Mouse (Mus musculus) bone marrow, adult 2 months (tissue): Measurements from ENCODE around the gene Rasal2. TPM values are rescaled to one million over a fixed set of nuclear protein-coding genes. Genes with fewer than 3 reads are reported as not detected.

Source experiments
- H3K27ac ChIP-seq: fragments of 200-500 bp; 2 replicates; pipeline ENCODE4 v1.5.1; 2012; ENCODE audit warnings: low read depth, mild to moderate bottlenecking, control low read depth, inconsistent platforms, low read length; ENCODE audit not compliant: control insufficient read depth, poor library complexity, insufficient read depth
- H3K4me1 ChIP-seq: fragments of 200-500 bp; 2 replicates; pipeline ENCODE4 v1.6.1; 2011; ENCODE audit warnings: low read length; ENCODE audit not compliant: control insufficient read depth, insufficient read depth
- H3K4me3 ChIP-seq: fragments of 200-500 bp; replicated peaks from 2 replicates; pipeline ENCODE3; 2011; ENCODE audit warnings: mild to moderate bottlenecking, low read depth, low read length, control low read depth; ENCODE audit not compliant: control insufficient read depth
- CTCF ChIP-seq: fragments of 200-500 bp; IDR thresholded peaks from 2 replicates; pipeline ENCODE4 v1.5.1; 2011; ENCODE audit warnings: low read length, control low read depth; ENCODE audit not compliant: control insufficient read depth, insufficient read depth
- POLR2A ChIP-seq: fragments of 200-500 bp; IDR thresholded peaks from 2 replicates; pipeline ENCODE4 v1.6.1; 2011; ENCODE audit warnings: low read depth, mild to moderate bottlenecking, control low read depth, low read length, borderline replicate concordance; ENCODE audit not compliant: control insufficient read depth
- WGBS: fragments of 180-500 bp; shearing (Covaris S2); methylation state at CpG from one replicate; pipeline ENCODE4 v1.1.7; 2018; 5-methylcytosine and 5-hydroxymethylcytosine counted together
- polyA plus RNA-seq: library from polyadenylated mRNA; stranded (reverse); fragments of >200 nt; gene quantifications from 2 replicates; pipeline ENCODE4 v1.2.4, GENCODE M21; 2011; ENCODE audit warnings: low replicate concordance; ENCODE audit not compliant: missing spikeins, insufficient read depth, insufficient read length

Rasal2 gene
- 0.29 and 0.57 TPM in 2 replicates for polyA plus RNA-seq

DNA sequence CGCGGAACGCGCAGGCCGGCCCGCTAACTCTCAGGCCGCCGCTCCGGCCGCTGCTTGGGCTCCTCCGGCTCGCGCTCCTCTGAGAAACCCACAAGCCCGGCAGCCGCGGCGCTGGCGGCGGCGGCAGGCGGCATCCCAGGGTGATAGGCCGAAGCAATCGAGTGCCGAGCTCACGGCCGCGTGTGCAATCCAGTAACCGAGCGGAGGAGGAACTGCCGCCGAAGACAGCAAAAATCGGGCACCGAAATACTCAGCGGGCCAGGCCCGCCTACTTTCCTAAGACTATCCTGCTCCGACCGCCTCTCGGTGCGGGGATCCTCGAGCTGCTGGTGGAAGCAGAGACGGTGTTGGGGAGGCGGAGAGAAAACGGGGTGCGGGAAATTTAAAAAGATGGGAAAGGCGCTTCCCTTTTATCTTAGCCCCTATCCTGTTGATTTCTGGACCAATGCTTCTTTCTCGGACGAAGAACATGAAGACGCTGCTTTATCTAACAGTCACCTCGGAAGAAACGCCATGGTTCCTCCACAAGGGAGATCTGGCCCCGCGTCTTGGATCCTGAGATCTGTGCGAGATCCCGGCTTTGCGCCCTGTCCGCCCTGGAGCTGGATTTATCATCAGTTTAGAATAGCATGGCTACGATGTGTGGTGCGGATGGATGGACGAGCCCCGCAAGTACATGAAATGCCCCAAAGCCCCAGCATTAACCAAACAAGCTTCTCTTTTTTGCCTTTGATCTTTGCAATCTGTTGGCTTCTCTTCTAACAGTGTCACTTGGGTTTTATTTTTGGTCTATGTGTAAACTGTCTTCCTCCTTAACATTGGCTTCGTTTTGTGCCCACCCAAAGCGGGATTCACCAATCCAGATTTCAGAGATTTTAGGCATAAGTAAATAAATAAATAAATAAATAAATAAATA, at the start of gene Rasal2:
Rasal2 (minus strand) TSS at position 142 of the 916 bp plus-strand sequence.
- TF ChIP-seq POLR2A: peak; percentile 32; the same call in 1 of the 2 replicates
- TF ChIP-seq CTCF: no peak
- 2% methylated on average over 62 of the region's 62 CpGs for WGBS
- H3K4me1 ChIP-seq: no peaks in the 10 kb centered on the region; the same call in none of the 2 replicates
- peak within 1 kb of the TSS; percentile 55 for H3K27ac ChIP-seq
- peak within 1 kb of the TSS; percentile 67 for H3K4me3 ChIP-seq

DNA sequence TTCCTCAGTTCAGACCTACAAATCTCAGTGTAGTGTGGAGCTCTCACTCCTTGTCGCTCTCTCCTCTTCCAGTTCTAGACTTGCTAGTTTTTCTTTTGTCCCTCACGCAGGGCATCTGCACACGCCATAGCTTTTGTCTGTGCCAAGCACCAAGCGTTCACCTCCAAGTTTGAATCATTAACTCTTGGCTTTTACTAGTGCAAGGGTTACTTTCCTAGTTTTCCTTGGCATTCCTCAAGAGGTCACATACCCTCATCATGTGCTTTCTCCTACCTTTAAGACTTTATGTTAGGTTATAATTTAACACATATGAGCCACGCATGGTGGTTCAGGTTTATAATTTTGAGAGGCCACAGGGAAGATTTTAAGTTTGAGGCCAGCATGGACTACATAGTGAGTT, 48.9 kb upstream of the Rasal2 start:
- 90% methylated on average over 5 of the region's 5 CpGs for WGBS
- no peak overlapping the region for H3K27ac ChIP-seq
- no peak for TF ChIP-seq CTCF
- TF ChIP-seq POLR2A: no peak
- no peak overlapping the region for H3K4me3 ChIP-seq
- H3K4me1 ChIP-seq: no peaks in the 10 kb centered on the region; the same call in 1 of the 2 replicates

DNA sequence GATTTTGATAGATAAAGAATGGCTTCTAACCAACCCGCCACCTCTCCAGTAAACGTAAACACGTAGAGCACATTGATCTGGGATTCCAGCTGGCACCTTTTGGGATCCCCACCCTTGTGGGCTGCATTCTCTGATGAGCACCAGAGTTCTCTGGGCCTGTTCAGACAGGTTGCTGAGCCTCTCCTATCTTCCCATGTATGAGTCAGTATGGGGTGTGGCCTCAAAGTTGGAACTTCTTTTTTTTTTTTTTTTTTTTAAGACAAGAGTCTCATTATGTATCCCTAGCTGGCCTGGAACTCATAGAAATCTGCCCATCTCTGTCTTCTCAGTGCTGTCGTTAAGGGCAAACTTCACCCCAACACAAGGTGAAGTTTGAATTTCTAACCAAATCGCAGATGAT, 47.5 kb upstream of the Rasal2 start:
- TF ChIP-seq POLR2A: no peak
- H3K4me1 ChIP-seq: no peaks in the 10 kb centered on the region; the same call in 1 of the 2 replicates
- H3K27ac ChIP-seq: no peak overlapping the region
- H3K4me3 ChIP-seq: no peak overlapping the region
- 87% methylated on average over 5 of the region's 5 CpGs for WGBS

DNA sequence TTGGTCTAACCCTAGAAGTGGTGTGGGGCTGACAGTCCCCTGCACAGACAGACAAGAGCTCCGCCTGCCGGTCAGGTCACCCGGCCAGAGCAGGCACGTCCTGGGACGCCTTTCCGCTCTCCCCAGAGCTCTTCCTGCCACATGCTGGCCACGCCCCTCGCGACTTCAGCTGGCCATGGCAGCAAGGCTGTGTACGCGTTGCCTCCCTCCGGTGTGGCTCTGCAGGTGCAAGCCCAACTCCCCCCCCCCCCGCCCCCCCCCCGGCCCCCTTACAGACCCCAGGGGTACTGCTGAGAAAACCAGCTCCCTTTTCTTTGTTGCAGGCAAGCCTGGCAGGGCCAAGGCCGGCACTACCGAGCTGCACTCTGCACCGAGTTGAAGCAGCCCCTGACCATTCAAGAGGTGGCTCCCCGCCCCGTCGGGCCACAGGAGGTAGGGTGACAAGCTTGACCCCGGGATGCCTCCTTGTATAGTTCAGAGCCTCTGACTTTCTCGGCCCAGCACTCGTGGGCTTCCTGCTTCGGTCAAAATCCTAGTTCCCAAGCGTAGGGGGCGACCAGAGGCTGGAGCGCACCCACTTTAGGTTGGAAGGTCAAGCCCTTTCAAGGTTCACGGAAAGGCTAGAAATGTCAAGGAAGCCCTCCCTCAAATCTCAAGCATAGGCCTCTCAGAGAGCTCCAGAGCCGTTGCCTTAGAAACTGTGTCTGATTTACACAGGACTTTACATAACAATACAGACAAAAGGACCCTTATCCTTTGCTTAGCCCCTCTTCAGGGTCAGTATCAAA, 46.2 kb upstream of the Rasal2 start, which contains the start of gene Cryzl2:
Cryzl2 (plus strand) TSS at position 157 of the 788 bp plus-strand sequence.
- H3K27ac ChIP-seq: no peak within 1 kb of the TSS
- 11% methylated on average over 28 of the region's 29 CpGs for WGBS
- TF ChIP-seq CTCF: peak; percentile 80
- TF ChIP-seq POLR2A: peak; percentile 58; the same call in 1 of the 2 replicates
- H3K4me3 ChIP-seq: peak within 1 kb of the TSS; percentile 57
- no peaks in the 10 kb centered on the region; the same call in 1 of the 2 replicates for H3K4me1 ChIP-seq

DNA sequence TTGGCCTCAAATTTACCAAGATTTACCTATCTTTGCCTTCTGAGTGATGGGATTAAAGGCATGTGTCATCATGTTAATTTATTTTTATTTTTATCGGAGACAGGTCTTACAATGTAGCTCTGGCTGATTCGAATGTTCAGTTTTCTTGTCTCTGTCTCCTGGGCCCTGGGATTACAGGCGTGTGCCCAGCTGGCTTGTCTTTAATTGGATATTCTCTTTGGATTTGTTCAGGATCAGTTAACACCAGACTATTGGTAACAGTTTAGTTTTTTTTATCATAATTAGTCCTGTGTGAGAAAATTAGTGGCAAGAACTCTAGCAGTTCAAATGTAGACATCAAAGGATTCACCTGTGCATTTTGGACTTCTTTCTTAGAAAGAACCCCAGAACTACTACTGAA, 45.4 kb upstream of the Rasal2 start:
- no peak for TF ChIP-seq CTCF
- TF ChIP-seq POLR2A: no peak
- Histone ChIP-seq H3K4me1 (no peaks in the 10 kb centered on the region), H3K27ac (no peak overlapping the region), H3K4me3 (no peak overlapping the region)
- WGBS: 88% methylated on average over 3 of the region's 3 CpGs

DNA sequence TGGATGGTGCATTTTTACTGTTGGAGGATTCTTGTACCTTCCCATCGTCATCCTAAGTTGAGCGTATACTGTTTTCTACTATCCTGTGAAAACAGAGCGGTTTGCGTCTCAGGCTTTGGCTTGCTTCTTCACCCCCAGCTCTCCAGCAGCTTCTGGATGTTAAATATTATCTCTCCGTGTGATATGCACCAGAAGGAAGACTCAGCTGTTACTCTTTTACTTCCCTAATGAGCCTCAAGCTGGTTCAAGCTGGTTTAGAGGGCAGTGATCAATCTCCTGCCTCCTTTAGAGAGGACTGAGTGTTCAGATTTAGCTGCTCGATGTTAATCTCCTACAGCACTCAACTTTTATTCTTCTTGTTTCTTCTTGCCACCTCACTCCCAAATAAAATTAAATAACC, 42.5 kb upstream of the Rasal2 start:
- H3K27ac ChIP-seq: no peak overlapping the region
- TF ChIP-seq POLR2A: no peak
- no peak for TF ChIP-seq CTCF
- WGBS: 79% methylated on average over 6 of the region's 6 CpGs
- H3K4me3 ChIP-seq: no peak overlapping the region
- H3K4me1 ChIP-seq: no peaks in the 10 kb centered on the region

DNA sequence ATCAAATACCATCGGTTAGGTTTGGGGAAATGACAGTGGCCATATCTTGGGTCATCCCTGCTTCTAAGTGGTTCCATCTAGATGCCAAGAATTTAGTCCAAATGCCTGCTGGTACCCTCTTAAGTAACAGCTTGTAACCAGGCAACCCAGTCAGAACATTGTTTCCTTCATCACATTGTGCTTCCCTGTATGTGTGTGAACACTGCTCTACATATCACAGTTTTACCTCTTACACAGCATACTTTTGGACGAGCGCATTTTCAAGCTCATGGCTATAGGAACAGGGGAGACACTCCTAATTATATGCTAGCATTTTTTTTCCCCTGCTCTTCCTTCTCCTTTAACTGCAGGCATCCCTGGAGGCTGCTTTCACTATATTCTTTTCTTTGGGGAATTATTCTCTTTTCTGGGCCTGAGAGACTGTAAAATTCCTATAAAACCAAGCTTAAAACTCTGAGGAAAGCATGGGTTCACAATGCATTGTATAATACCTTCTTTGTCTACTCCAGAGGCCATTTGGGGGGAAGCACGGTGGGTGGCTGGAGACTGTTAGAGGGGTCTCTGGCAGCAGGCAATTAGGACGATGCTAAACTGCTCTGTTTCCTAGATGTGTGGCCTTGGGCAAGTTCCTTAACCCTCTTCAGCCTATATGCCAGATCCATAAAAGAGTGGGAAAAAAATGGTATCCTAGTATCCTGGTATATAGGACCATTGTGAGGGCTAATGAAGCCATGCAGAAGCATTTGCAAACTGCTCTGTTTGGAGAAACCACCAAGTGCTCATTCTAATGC, 40.6 kb upstream of the Rasal2 start:
- Histone ChIP-seq H3K4me3 (no peak overlapping the region), H3K27ac (no peak overlapping the region), H3K4me1 (no peaks in the 10 kb centered on the region)
- TF ChIP-seq CTCF (no peak), POLR2A (no peak)
- 84% methylated on average over 5 of the region's 5 CpGs for WGBS
